Mouse (Mus musculus): ENCODE measurements at regions not wholly inside any gene's neighbourhood (a gene's known extent, or its start where the extent isn't known, plus 50 kb on each side); places are given as distances from the start of the nearest gene placed in this dataset.

GRCm38 (mm10) chr14:73891451-73891850, 230.4 kb downstream of the Gm21750 start:
- no peak for DNase-seq (ENCODE audit: low spot score)
- TF ChIP-seq POLR2AphosphoS5 (IDR thresholded peaks at IDR 0.05; ENCODE audit: insufficient replicate concordance, low read depth, low read length) (no peak), GATA2 (IDR thresholded peaks at IDR 0.05; ENCODE audit: borderline replicate concordance, low read depth, low read length) (no peak), TAL1 (conservative IDR thresholded peaks at IDR 0.05; ENCODE audit: low read depth, low read length) (no peak; the same call in 1 of the 2 replicates), CTCF (IDR thresholded peaks at IDR 0.05; ENCODE audit: low read depth, low read length) (no peak), GATA1 (IDR thresholded peaks at IDR 0.05; ENCODE audit: borderline replicate concordance, low read length) (no peak)

GRCm38 (mm10) chr14:73894844-73895243, 233.8 kb downstream of the Gm21750 start:
- Histone ChIP-seq H3K27me3 (ENCODE audit: insufficient read depth, low read length) (no peaks in the 10 kb centered on the region), H3K9me3 (replicated peaks) (no peaks in the 10 kb centered on the region), H3K4me1 (ENCODE audit: insufficient read depth, low read depth, low read length) (peaks cover 25% of the 10 kb centered on the region), H3K36me3 (replicated peaks) (no peaks in the 10 kb centered on the region), H3K4me3 (ENCODE audit: low read depth, low read length) (no peak overlapping the region)
- ATAC-seq (ENCODE audit: extremely low read depth, insufficient number of reproducible peaks, low FRiP score, poor library complexity, severe bottlenecking), result 0 out of 2 replicates have a peak, but pooled peaks have one; percentile 40
- DNase-seq (ENCODE audit: low spot score), result no peak
- TF ChIP-seq CTCF (IDR thresholded peaks at IDR 0.05; ENCODE audit: low read depth, low read length) (no peak), GATA1 (IDR thresholded peaks at IDR 0.05; ENCODE audit: borderline replicate concordance, low read length) (no peak), TAL1 (conservative IDR thresholded peaks at IDR 0.05; ENCODE audit: low read depth, low read length) (no peak), POLR2AphosphoS5 (IDR thresholded peaks at IDR 0.05; ENCODE audit: insufficient replicate concordance, low read depth, low read length) (no peak)

More at GRCm38 (mm10) chr14:73891451-73891850, 230.4 kb downstream of the Gm21750 start:
- ATAC-seq (ENCODE audit: extremely low read depth, insufficient number of reproducible peaks, low FRiP score, poor library complexity, severe bottlenecking), result peak; percentile 24; the same call in 1 of the 2 replicates
- H3K4me3 ChIP-seq (ENCODE audit: low read depth, low read length), result no peak overlapping the region
- peaks cover 25% of the 10 kb centered on the region for H3K4me1 ChIP-seq (ENCODE audit: insufficient read depth, low read depth, low read length)
- H3K36me3 ChIP-seq (replicated peaks), result no peaks in the 10 kb centered on the region
- H3K27me3 ChIP-seq (ENCODE audit: insufficient read depth, low read length), result no peaks in the 10 kb centered on the region
- no peaks in the 10 kb centered on the region for H3K9me3 ChIP-seq (replicated peaks)

- no peaks in the 10 kb centered on the region for H3K9me3 ChIP-seq (replicated peaks)
- DNase-seq (ENCODE audit: low spot score) (no peak), ATAC-seq (ENCODE audit: extremely low read depth, insufficient number of reproducible peaks, low FRiP score, poor library complexity, severe bottlenecking) (peak; percentile 23; the same call in 1 of the 2 replicates)
- H3K4me3 ChIP-seq (ENCODE audit: low read depth, low read length), result no peak overlapping the region
- H3K4me1 ChIP-seq (ENCODE audit: insufficient read depth, low read depth, low read length), result peaks cover 25% of the 10 kb centered on the region
- H3K27me3 ChIP-seq (ENCODE audit: insufficient read depth, low read length), result no peaks in the 10 kb centered on the region
- H3K36me3 ChIP-seq (replicated peaks), result no peaks in the 10 kb centered on the region
- TF ChIP-seq GATA2 (IDR thresholded peaks at IDR 0.05; ENCODE audit: borderline replicate concordance, low read depth, low read length) (no peak), GATA1 (IDR thresholded peaks at IDR 0.05; ENCODE audit: borderline replicate concordance, low read length) (no peak), CTCF (IDR thresholded peaks at IDR 0.05; ENCODE audit: low read depth, low read length) (no peak), POLR2AphosphoS5 (IDR thresholded peaks at IDR 0.05; ENCODE audit: insufficient replicate concordance, low read depth, low read length) (no peak), TAL1 (conservative IDR thresholded peaks at IDR 0.05; ENCODE audit: low read depth, low read length) (no peak)
Observed at GRCm38 (mm10) chr14:73895266-73895665, 234.2 kb downstream of the Gm21750 start.

- Histone ChIP-seq H3K36me3 (replicated peaks) (no peaks in the 10 kb centered on the region), H3K4me1 (ENCODE audit: insufficient read depth, low read depth, low read length) (peaks cover 14% of the 10 kb centered on the region), H3K9me3 (replicated peaks) (no peaks in the 10 kb centered on the region), H3K4me3 (ENCODE audit: low read depth, low read length) (no peak overlapping the region), H3K27me3 (ENCODE audit: insufficient read depth, low read length) (no peaks in the 10 kb centered on the region)
- ATAC-seq (ENCODE audit: extremely low read depth, insufficient number of reproducible peaks, low FRiP score, poor library complexity, severe bottlenecking), result no peak
- TF ChIP-seq POLR2AphosphoS5 (IDR thresholded peaks at IDR 0.05; ENCODE audit: insufficient replicate concordance, low read depth, low read length) (no peak), GATA1 (IDR thresholded peaks at IDR 0.05; ENCODE audit: borderline replicate concordance, low read length) (no peak), TAL1 (conservative IDR thresholded peaks at IDR 0.05; ENCODE audit: low read depth, low read length) (no peak)
- no peak for DNase-seq (ENCODE audit: low spot score)
Observed at GRCm38 (mm10) chr14:73899078-73899477, 238.1 kb downstream of the Gm21750 start.

- no peak for ATAC-seq (ENCODE audit: extremely low read depth, insufficient number of reproducible peaks, low FRiP score, poor library complexity, severe bottlenecking)
- Histone ChIP-seq H3K4me1 (ENCODE audit: insufficient read depth, low read depth, low read length) (no peaks in the 10 kb centered on the region), H3K36me3 (replicated peaks) (no peaks in the 10 kb centered on the region), H3K4me3 (ENCODE audit: low read depth, low read length) (no peak overlapping the region), H3K9me3 (replicated peaks) (no peaks in the 10 kb centered on the region), H3K27me3 (ENCODE audit: insufficient read depth, low read length) (0 out of 2 replicates have a peak, but pooled peaks cover 4% of the 10 kb centered on the region)
- DNase-seq (ENCODE audit: low spot score), result no peak
- TF ChIP-seq GATA1 (IDR thresholded peaks at IDR 0.05; ENCODE audit: borderline replicate concordance, low read length) (no peak), TAL1 (conservative IDR thresholded peaks at IDR 0.05; ENCODE audit: low read depth, low read length) (no peak)
Observed at GRCm38 (mm10) chr14:73902085-73902713, 241.2 kb downstream of the Gm21750 start.

GRCm38 (mm10) chr14:73913756-73914448, 252.9 kb downstream of the Gm21750 start:
- Histone ChIP-seq H3K4me1 (ENCODE audit: insufficient read depth, low read depth, low read length) (no peaks in the 10 kb centered on the region), H3K27me3 (ENCODE audit: insufficient read depth, low read length) (no peaks in the 10 kb centered on the region; the same call in 1 of the 2 replicates), H3K9me3 (replicated peaks) (no peaks in the 10 kb centered on the region), H3K4me3 (ENCODE audit: low read depth, low read length) (no peak overlapping the region), H3K36me3 (replicated peaks) (no peaks in the 10 kb centered on the region)
- DNase-seq (ENCODE audit: low spot score) (no peak), ATAC-seq (ENCODE audit: extremely low read depth, insufficient number of reproducible peaks, low FRiP score, poor library complexity, severe bottlenecking) (no peak)
- no peak for TF ChIP-seq CTCF (IDR thresholded peaks at IDR 0.05; ENCODE audit: low read depth, low read length)
- no peak for TF ChIP-seq POLR2AphosphoS5 (IDR thresholded peaks at IDR 0.05; ENCODE audit: insufficient replicate concordance, low read depth, low read length)
- no peak for TF ChIP-seq GATA2 (IDR thresholded peaks at IDR 0.05; ENCODE audit: borderline replicate concordance, low read depth, low read length)
- TF ChIP-seq TAL1 (conservative IDR thresholded peaks at IDR 0.05; ENCODE audit: low read depth, low read length), result no peak
- no peak for TF ChIP-seq GATA1 (IDR thresholded peaks at IDR 0.05; ENCODE audit: borderline replicate concordance, low read length)

All from G1E (cell line).